Comparison of ENCODE assay signal across 9 mouse cellular contexts in genomic region chr15:15329796-15330195, GRCm38 (mm10).
DNase-seq lines count a peak whose midpoint lies in the region; ATAC-seq and TF ChIP-seq lines count a peak whose summit lies in the region.
"Had no signal": no experiment of that assay in that cellular context is flagged by ENCODE, and none has a peak within 500 bp of the region (broad histone marks: within the 10 kb centered on the region; RNA-seq: fewer than 3 reads in every experiment).

No protein-coding gene starts in this region.

- H3K9ac ChIP-seq in intestine, postnatal 0 days (ENCODE audit: low read depth, low read length), result no peak overlapping the region
- H3K9ac ChIP-seq in intestine, embryonic 16.5 days (ENCODE audit: low read depth, low read length), result no peak overlapping the region
- no peak overlapping the region for H3K9ac ChIP-seq in forebrain, postnatal 0 days
- H3K9ac ChIP-seq: hindbrain, embryonic 15.5 days had no signal

- no peak for ATAC-seq in intestine, postnatal 0 days
- ATAC-seq in intestine, embryonic 16.5 days, result no peak
- ATAC-seq in forebrain, postnatal 0 days, result peak; percentile 42; the same call in 1 of the 2 replicates

- H3K36me3 ChIP-seq in intestine, postnatal 0 days (ENCODE audit: control insufficient read depth, insufficient read depth), result no peaks in the 10 kb centered on the region
- H3K36me3 ChIP-seq in intestine, embryonic 16.5 days (ENCODE audit: control insufficient read depth, insufficient read depth, low read length), result no peaks in the 10 kb centered on the region
- no peaks in the 10 kb centered on the region for H3K36me3 ChIP-seq in forebrain, postnatal 0 days (ENCODE audit: insufficient read depth)
- H3K36me3 ChIP-seq: hindbrain, embryonic 15.5 days had no signal

- WGBS in intestine, postnatal 0 days, result 30% methylated on average over 2 of the region's 2 CpGs
- 39% methylated on average over 2 of the region's 2 CpGs for WGBS in intestine, embryonic 16.5 days
- whole genome bisulfite sequencing in forebrain, postnatal 0 days, result 31% methylated on average over 2 of the region's 2 CpGs

- peak; percentile 58 for DNase-seq in A20 (ENCODE audit: low read depth, low spot score)
- DNase-seq in NIH3T3 (ENCODE audit: low read depth), result peak; percentile 54
- DNase-seq in forebrain, postnatal 0 days, result peak; percentile 85
- DNase-seq in urinary bladder, adult 2 months (ENCODE audit: low spot score), result no peak
- DNase-seq in gastrocnemius, adult 18-20 months (ENCODE audit: low spot score), result no peak
- DNase-seq in heart, postnatal 4 days, result no peak

- H3K9me3 ChIP-seq in intestine, postnatal 0 days (ENCODE audit: control insufficient read depth), result no peaks in the 10 kb centered on the region
- H3K9me3 ChIP-seq in intestine, embryonic 16.5 days (ENCODE audit: control insufficient read depth, low read length), result no peaks in the 10 kb centered on the region
- H3K9me3 ChIP-seq in forebrain, postnatal 0 days (ENCODE audit: low read length), result no peaks in the 10 kb centered on the region
- H3K9me3 ChIP-seq: hindbrain, embryonic 15.5 days had no signal

- peak; percentile 41 for TF ChIP-seq CTCF in intestine, postnatal 0 days (IDR thresholded peaks at IDR 0.05; ENCODE audit: low read depth)
- peak; percentile 66 for TF ChIP-seq CTCF in forebrain, postnatal 0 days (IDR thresholded peaks at IDR 0.05; ENCODE audit: low read depth)

- no peaks in the 10 kb centered on the region for H3K4me1 ChIP-seq in intestine, postnatal 0 days (replicated peaks; ENCODE audit: control insufficient read depth, insufficient read depth, low read length)
- no peaks in the 10 kb centered on the region for H3K4me1 ChIP-seq in intestine, embryonic 16.5 days (ENCODE audit: control insufficient read depth, insufficient read depth, low read length)
- no peaks in the 10 kb centered on the region for H3K4me1 ChIP-seq in forebrain, postnatal 0 days (ENCODE audit: insufficient read depth)
- H3K4me1 ChIP-seq: hindbrain, embryonic 15.5 days had no signal

- H3K4me3 ChIP-seq in intestine, postnatal 0 days (ENCODE audit: low read depth, low read length), result no peak overlapping the region
- H3K4me3 ChIP-seq in intestine, embryonic 16.5 days (ENCODE audit: low read length), result no peak overlapping the region
- H3K4me3 ChIP-seq in forebrain, postnatal 0 days (ENCODE audit: low read depth, low read length), result no peak overlapping the region
- H3K4me3 ChIP-seq: hindbrain, embryonic 15.5 days had no signal

- H3K4me2 ChIP-seq in intestine, postnatal 0 days (replicated peaks; ENCODE audit: low read depth), result no peak overlapping the region
- H3K4me2 ChIP-seq in intestine, embryonic 16.5 days (ENCODE audit: low read depth, low read length), result no peak overlapping the region
- no peak overlapping the region for H3K4me2 ChIP-seq in forebrain, postnatal 0 days (ENCODE audit: low read depth)
- H3K4me2 ChIP-seq: hindbrain, embryonic 15.5 days had no signal

- no peaks in the 10 kb centered on the region for H3K27me3 ChIP-seq in intestine, postnatal 0 days (replicated peaks; ENCODE audit: control insufficient read depth, insufficient read depth, low read length)
- H3K27me3 ChIP-seq in intestine, embryonic 16.5 days (replicated peaks; ENCODE audit: control insufficient read depth, insufficient read depth, low read length), result no peaks in the 10 kb centered on the region
- H3K27me3 ChIP-seq in forebrain, postnatal 0 days (ENCODE audit: insufficient read depth, low read length), result no peaks in the 10 kb centered on the region
- H3K27me3 ChIP-seq: hindbrain, embryonic 15.5 days had no signal

- H3K27ac ChIP-seq in intestine, postnatal 0 days (ENCODE audit: low read depth, low read length), result no peak overlapping the region
- no peak overlapping the region for H3K27ac ChIP-seq in intestine, embryonic 16.5 days (ENCODE audit: low read length)
- H3K27ac ChIP-seq in forebrain, postnatal 0 days (ENCODE audit: low read depth, low read length), result no peak overlapping the region
- H3K27ac ChIP-seq: hindbrain, embryonic 15.5 days had no signal

Comparison
In these comparisons a context has a peak if more than half of its experiments do, and no peak if none do; other contexts are left out.
1. DNase-seq: peak in A20 (single experiment), NIH3T3 (single experiment) and forebrain, postnatal 0 days (single experiment); none in urinary bladder, adult 2 months (single experiment), gastrocnemius, adult 18-20 months (single experiment) and heart, postnatal 4 days (single experiment).